Mouse (Mus musculus): ENCODE measurements around the gene Prr11. TPM values are rescaled to one million over a fixed set of nuclear protein-coding genes. Genes with fewer than 3 reads are reported as not detected.

The Prr11 gene
- polyA plus RNA-seq (2012; ENCODE audit: low replicate concordance) = 0.93 and 3.2 TPM in 2 replicates

GRCm38 (mm10) chr11:87108409-87108754 lies at the start of gene Prr11:
TSS of gene Prr11 (minus strand) at chr11:87108708.

GRCm38 (mm10) chr11:87126824-87127816 lies 18.6 kb upstream of the Prr11 start, which contains the start of gene Trim37:
TSS of gene Trim37 (plus strand) at chr11:87127077.

GRCm38 (mm10) chr11:87108755-87109518 lies 429 bp upstream of the Prr11 start, which contains the start of gene Ska2:
TSS of gene Ska2 (plus strand) at chr11:87109234.

GRCm38 (mm10) chr11:87086290-87086984 lies 22.1 kb downstream of the Prr11 start, which contains the start of gene Smg8:
TSS of gene Smg8 (minus strand) at chr11:87086774.

GRCm38 (mm10) chr11:87073866-87074440 lies 34.6 kb downstream of the Prr11 start, which contains the start of gene Gdpd1:
TSS of gene Gdpd1 (minus strand) at chr11:87074062.

Other genes starting within 250 kb of the Prr11 start
- 0.62 and 1.4 TPM in 2 replicates for gene Ypel2, start 115.0 kb downstream of the Prr11 start, polyA plus RNA-seq (2012; ENCODE audit: low replicate concordance)
- 1.1 and 2.1 TPM in 2 replicates for gene Gdpd1, start 34.6 kb downstream of the Prr11 start, polyA plus RNA-seq (2012; ENCODE audit: low replicate concordance)
- gene Smg8, start 21.9 kb downstream of the Prr11 start, polyA plus RNA-seq (2012; ENCODE audit: low replicate concordance) = 2.4 and 5.2 TPM in 2 replicates
- 0.29 and 0.41 TPM in 2 replicates for gene Ska2, start 526 bp upstream of the Prr11 start, polyA plus RNA-seq (2012; ENCODE audit: low replicate concordance)
- gene Trim37, start 18.4 kb upstream of the Prr11 start, polyA plus RNA-seq (2012; ENCODE audit: low replicate concordance) = 11.3 and 21.6 TPM in 2 replicates

Measured in leukemia stem cell, adult 10-12 weeks (primary cell).